Mouse (Mus musculus) neural tube, embryonic 12.5 days (tissue): ENCODE measurements around the gene Dusp15. TPM values are rescaled to one million over a fixed set of nuclear protein-coding genes. Genes with fewer than 3 reads are reported as not detected.

Source experiments
- ATAC-seq: fragments of 200-750 bp; cut with Nextera tagmentation; 2 replicates; pipeline ENCODE4 v1.8.0; 2017; ENCODE audit warnings: low read depth, mild to moderate bottlenecking, moderate TSS enrichment, moderate library complexity; ENCODE audit not compliant: low FRiP score
- H3K27ac ChIP-seq: fragments of 300-500 bp; sonication (generic); 2 replicates; pipeline ENCODE4 v1.5.1; 2016
- H3K27me3 ChIP-seq: fragments of 300-500 bp; sonication (generic); replicated peaks from 2 replicates; pipeline ENCODE4 v1.6.1; 2016; ENCODE audit warnings: mild to moderate bottlenecking
- H3K36me3 ChIP-seq: fragments of 300-500 bp; sonication (generic); 2 replicates; pipeline ENCODE4 v1.6.1; 2016; ENCODE audit warnings: mild to moderate bottlenecking
- H3K4me1 ChIP-seq: fragments of 300-500 bp; sonication (generic); 2 replicates; pipeline ENCODE4 v1.6.1; 2016
- H3K4me2 ChIP-seq: fragments of 300-500 bp; sonication (generic); replicated peaks from 2 replicates; pipeline ENCODE4 v1.6.1; 2016; ENCODE audit warnings: mild to moderate bottlenecking
- H3K4me3 ChIP-seq: fragments of 300-500 bp; sonication (generic); 2 replicates; pipeline ENCODE4 v1.5.1; 2016
- H3K9ac ChIP-seq: fragments of 300-500 bp; sonication (generic); 2 replicates; pipeline ENCODE4 v1.6.1; 2016; ENCODE audit warnings: mild to moderate bottlenecking
- H3K9me3 ChIP-seq: fragments of 300-500 bp; sonication (generic); 2 replicates; pipeline ENCODE4 v1.6.1; 2016; ENCODE audit warnings: mild to moderate bottlenecking
- WGBS: fragments of 180-500 bp; shearing (Covaris S2); methylation state at CpG from one replicate; pipeline ENCODE4 v1.1.7; 2016; 5-methylcytosine and 5-hydroxymethylcytosine counted together
- polyA plus RNA-seq: library from polyadenylated mRNA; unstranded; fragments of >200 nt; fragmentation: Nextera tagmentation; extraction: Ambion mirVana; gene quantifications from 2 replicates; pipeline ENCODE4 v1.2.1, GENCODE M21; 2016

Dusp15 gene
- polyA plus RNA-seq, 1 experiment from 2014 or later, result 4.9 TPM

DNA sequence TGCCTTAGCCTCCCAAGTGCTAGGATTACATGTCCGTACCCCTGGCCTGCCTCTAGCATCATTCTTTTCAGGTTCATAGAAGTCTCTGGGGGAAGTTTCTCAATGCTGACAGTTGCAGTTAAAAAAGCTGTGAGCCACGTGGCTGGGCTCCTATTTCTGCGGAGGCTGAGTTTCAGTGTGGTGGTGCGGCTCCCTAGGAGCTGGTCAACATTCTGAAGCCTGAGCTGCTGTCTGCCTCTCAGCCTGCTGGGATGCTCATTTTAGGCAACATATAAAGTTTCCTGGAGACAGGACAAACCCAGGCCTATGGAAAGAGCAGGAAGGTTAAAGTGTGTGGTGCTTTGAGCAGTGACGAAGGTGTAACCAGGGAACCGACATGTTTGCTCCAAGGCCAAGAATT is 52.5 kb downstream of the Dusp15 start:
- no peak overlapping the region for H3K9ac ChIP-seq
- no peak for ATAC-seq
- WGBS, result 82% methylated on average over 6 of the region's 6 CpGs

DNA sequence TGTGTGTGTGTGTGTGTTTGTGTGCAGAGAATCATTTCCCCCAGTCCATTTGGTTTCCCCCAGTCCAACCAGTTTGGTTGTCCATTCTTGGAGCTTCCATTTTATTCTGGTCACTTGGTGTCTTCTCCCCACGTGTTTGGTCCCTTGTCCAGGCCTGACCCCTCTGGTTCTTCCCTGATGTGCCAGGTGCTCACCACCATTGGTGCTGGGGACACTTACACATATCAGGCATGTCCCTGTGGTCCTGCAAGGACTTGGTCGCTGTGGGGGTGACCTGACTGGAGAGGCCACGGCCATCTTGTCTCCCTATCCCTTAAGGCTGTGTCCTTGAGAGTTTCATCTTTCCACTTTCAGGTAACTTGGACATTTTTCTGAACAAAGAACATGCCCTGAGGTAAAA is 54.6 kb downstream of the Dusp15 start:
- peaks cover 37% of the 10 kb centered on the region for H3K36me3 ChIP-seq
- H3K4me3 ChIP-seq, result no peak overlapping the region
- no peaks in the 10 kb centered on the region for H3K27me3 ChIP-seq
- no peak overlapping the region for H3K9ac ChIP-seq
- no peak for ATAC-seq
- WGBS, result 95% methylated on average over 3 of the region's 3 CpGs
- H3K27ac ChIP-seq, result no peak overlapping the region
- no peaks in the 10 kb centered on the region for H3K4me1 ChIP-seq
- H3K9me3 ChIP-seq, result no peaks in the 10 kb centered on the region
- H3K4me2 ChIP-seq, result no peak overlapping the region

More for the DNA sequence above, 52.5 kb downstream of the Dusp15 start:
- Histone ChIP-seq H3K4me1 (no peaks in the 10 kb centered on the region), H3K4me3 (no peak overlapping the region), H3K4me2 (no peak overlapping the region), H3K27me3 (no peaks in the 10 kb centered on the region), H3K9me3 (no peaks in the 10 kb centered on the region), H3K27ac (no peak overlapping the region), H3K36me3 (peaks cover 16% of the 10 kb centered on the region)

DNA sequence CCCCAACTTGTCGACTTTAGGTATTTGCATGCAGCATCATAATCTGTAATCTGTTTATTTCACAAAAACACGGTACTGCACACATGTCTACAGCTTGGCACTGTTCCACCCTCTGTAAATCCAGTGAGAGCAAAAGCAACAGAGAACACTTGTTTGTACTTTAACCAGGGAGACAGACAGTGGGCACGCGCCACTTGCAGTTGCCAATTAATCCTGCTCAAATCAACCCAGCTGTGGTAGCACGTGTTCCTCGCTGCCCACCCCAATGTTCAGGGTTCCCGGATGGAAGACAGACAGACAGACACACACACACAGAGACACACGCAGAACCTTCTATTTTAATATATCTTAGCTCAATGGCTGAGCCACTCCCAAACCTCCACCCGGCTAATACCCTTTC is 55.7 kb downstream of the Dusp15 start:
- no peak overlapping the region for H3K4me3 ChIP-seq
- H3K9me3 ChIP-seq, result no peaks in the 10 kb centered on the region
- no peak overlapping the region for H3K27ac ChIP-seq
- no peak overlapping the region for H3K9ac ChIP-seq
- 92% methylated on average over 9 of the region's 9 CpGs for WGBS
- no peaks in the 10 kb centered on the region for H3K27me3 ChIP-seq
- H3K4me2 ChIP-seq, result no peak overlapping the region
- H3K36me3 ChIP-seq, result peaks cover 46% of the 10 kb centered on the region
- no peak for ATAC-seq
- H3K4me1 ChIP-seq, result no peaks in the 10 kb centered on the region

Other genes with a start within 250 kb of the Dusp15 start
- gene Id1, start 215.4 kb downstream of the Dusp15 start, polyA plus RNA-seq, result 103 and 107 TPM in 2 replicates
- 3.7 and 4.4 TPM in 2 replicates for gene Cox4i2, start 197.5 kb downstream of the Dusp15 start, polyA plus RNA-seq
- 149 and 153 TPM in 2 replicates for gene Bcl2l1, start 120.0 kb downstream of the Dusp15 start, polyA plus RNA-seq
- 78.1 and 80.9 TPM in 2 replicates for gene Tpx2, start 103.7 kb downstream of the Dusp15 start, polyA plus RNA-seq
- not detected in 2 replicates for gene Mylk2, start 40.3 kb downstream of the Dusp15 start, polyA plus RNA-seq
- 2.0 and 2.4 TPM in 2 replicates for gene Foxs1, start 18.5 kb downstream of the Dusp15 start, polyA plus RNA-seq
- 1.8 and 2.6 TPM in 2 replicates for gene Ttll9, start 10.8 kb upstream of the Dusp15 start, polyA plus RNA-seq
- 159 and 182 TPM in 2 replicates for gene Pdrg1, start 63.7 kb upstream of the Dusp15 start, polyA plus RNA-seq
- 2.6 and 2.9 TPM in 2 replicates for gene Xkr7, start 80.2 kb upstream of the Dusp15 start, polyA plus RNA-seq
- gene Ccm2l, start 114.3 kb upstream of the Dusp15 start, polyA plus RNA-seq, result 2.5 and 3.3 TPM in 2 replicates
- 2.5 and 2.6 TPM in 2 replicates for gene Hck, start 156.8 kb upstream of the Dusp15 start, polyA plus RNA-seq
- gene Tm9sf4, start 209.6 kb upstream of the Dusp15 start, polyA plus RNA-seq, result 77.9 and 83.1 TPM in 2 replicates